Mouse (Mus musculus) olfactory bulb, adult 2 months (tissue): ENCODE results near the gene Olfr1359.

ENCODE experiments used
- CTCF ChIP-seq: fragments of 200-500 bp; IDR thresholded peaks from 2 replicates; pipeline ENCODE4 v1.5.1; 2012; ENCODE audit warnings: low read depth, mild to moderate bottlenecking, low read length, moderate library complexity; ENCODE audit not compliant: insufficient read depth
- POLR2A ChIP-seq: fragments of 200-500 bp; IDR thresholded peaks from 2 replicates; pipeline ENCODE4 v1.6.1; 2012; ENCODE audit warnings: mild to moderate bottlenecking, low read depth, low read length, moderate library complexity; ENCODE audit not compliant: insufficient read depth

GRCm38 (mm10) chr13:21749387-21750158 lies 51.7 kb downstream of the Olfr1359 start:
- TF ChIP-seq CTCF (no peak), POLR2A (no peak)
